Mouse (Mus musculus) CH12.LX (cell line): Measurements from ENCODE around the gene Rsu1.

Experiments used
- CHD2 ChIP-seq: IDR thresholded peaks from 2 replicates; pipeline ENCODE4 v1.6.1; 2011; ENCODE audit warnings: low read length, improper control_type of control experiment
- CTCF ChIP-seq, 2 experiments: IDR thresholded peaks in 1 of 2; conservative IDR thresholded peaks in 1 of 2; 2 replicates each; pipeline ENCODE4 v1.5.1; 2011 to 2012; ENCODE audit warnings: low read depth in 2 of 2, low read length in 2 of 2, improper control_type of control experiment in 1 of 2, inconsistent platforms in 1 of 2, mild to moderate bottlenecking in 1 of 2, moderate library complexity in 1 of 2
- EP300 ChIP-seq: IDR thresholded peaks from 2 replicates; pipeline ENCODE4 v1.6.1; 2011; ENCODE audit warnings: low read length, improper control_type of control experiment
- HCFC1 ChIP-seq: IDR thresholded peaks from 2 replicates; pipeline ENCODE4 v1.6.1; 2012; ENCODE audit warnings: low read depth, mild to moderate bottlenecking, inconsistent platforms, low read length, improper control_type of control experiment
- KAT2A ChIP-seq: IDR thresholded peaks from 2 replicates; pipeline ENCODE4 v1.6.1; 2012; ENCODE audit warnings: low read length, improper control_type of control experiment, inconsistent platforms; ENCODE audit not compliant: insufficient replicate concordance
- MEF2A ChIP-seq: IDR thresholded peaks from 2 replicates; pipeline ENCODE4 v1.6.1; 2014; ENCODE audit warnings: low read depth, mild to moderate bottlenecking, inconsistent platforms, low read length, improper control_type of control experiment, borderline replicate concordance
- NRF1 ChIP-seq: IDR thresholded peaks from 2 replicates; pipeline ENCODE4 v1.6.1; 2014; ENCODE audit warnings: low read depth, mild to moderate bottlenecking, inconsistent platforms, low read length, improper control_type of control experiment, moderate library complexity
- PAX5 ChIP-seq: IDR thresholded peaks from 2 replicates; pipeline ENCODE4 v1.6.1; 2012; ENCODE audit warnings: low read length, inconsistent platforms, mixed read lengths
- POLR2A ChIP-seq: IDR thresholded peaks from 2 replicates; pipeline ENCODE4 v1.6.1; 2011; ENCODE audit warnings: low read depth, mild to moderate bottlenecking, improper control_type of control experiment, low read length
- POLR2AphosphoS2 ChIP-seq: IDR thresholded peaks from 2 replicates; pipeline ENCODE4 v1.6.1; 2011; ENCODE audit warnings: low read depth, low read length, improper control_type of control experiment
- RAD21 ChIP-seq: IDR thresholded peaks from 2 replicates; pipeline ENCODE4 v1.6.1; 2011; ENCODE audit warnings: low read depth, mild to moderate bottlenecking, low read length, improper control_type of control experiment, moderate library complexity
- USF1 ChIP-seq: IDR thresholded peaks from 2 replicates; pipeline ENCODE4 v1.6.1; 2014; ENCODE audit warnings: low read depth, mild to moderate bottlenecking, inconsistent platforms, low read length, improper control_type of control experiment

DNA sequence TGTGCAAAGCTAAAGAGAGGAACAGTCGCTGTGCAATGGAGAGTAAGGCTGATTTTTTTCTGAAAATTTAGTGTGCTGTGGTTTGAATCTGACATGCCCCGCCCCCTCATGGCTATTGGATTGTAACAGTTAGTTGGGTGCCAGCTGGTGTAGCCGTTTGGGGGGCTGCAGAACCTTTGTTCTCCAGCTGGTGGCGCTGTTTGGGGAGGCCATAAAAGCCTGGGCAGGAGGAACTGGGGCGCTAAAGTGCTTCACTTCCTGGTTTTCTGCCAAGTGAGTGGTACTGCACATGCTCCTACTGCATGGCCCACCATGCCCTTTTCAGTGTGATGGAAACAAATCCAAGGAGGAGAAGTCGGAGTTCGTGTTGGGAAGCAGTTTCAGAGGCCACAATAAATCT, 4.7 kb upstream of the Rsu1 start:
- TF ChIP-seq CTCF (conservative IDR thresholded peaks at IDR 0.05 in 1 of 2, IDR thresholded peaks at IDR 0.05 in 1 of 2; ENCODE audit: low read depth in 2 of 2, low read length in 2 of 2) (peak; percentile 23 to 45; a peak in 2 of 4 replicates), HCFC1 (no peak), KAT2A (no peak), USF1 (no peak), NRF1 (no peak), POLR2A (no peak), RAD21 (no peak), PAX5 (no peak), MEF2A (no peak), CHD2 (no peak), POLR2AphosphoS2 (no peak), EP300 (no peak)
